Mouse (Mus musculus): Measurements from ENCODE around the gene Akt1. TPM values are rescaled to one million over a fixed set of nuclear protein-coding genes. Genes with fewer than 3 reads are reported as not detected.
A peak's percentile ranks its signal among the peaks of the same experiment; 100 is the strongest.

Akt1 gene
- polyA plus RNA-seq, 1 experiment from 2014 or later = 201 TPM

GRCm38 (mm10) chr12:112651778-112652439 is 22.8 kb downstream of the Akt1 start:
- H3K27ac ChIP-seq = no peak overlapping the region
- H3K9ac ChIP-seq = no peak overlapping the region
- H3K4me2 ChIP-seq (replicated peaks) = no peak overlapping the region
- no peaks in the 10 kb centered on the region for H3K9me3 ChIP-seq
- H3K4me3 ChIP-seq = no peak overlapping the region
- WGBS = 83% methylated on average over 5 of the region's 5 CpGs
- H3K27me3 ChIP-seq (replicated peaks) = no peaks in the 10 kb centered on the region
- H3K4me1 ChIP-seq = peaks cover 6% of the 10 kb centered on the region; the same call in 1 of the 2 replicates
- no peak for ATAC-seq (ENCODE audit: low FRiP score, low read depth)
- peaks cover 88% of the 10 kb centered on the region for H3K36me3 ChIP-seq

- Histone ChIP-seq H3K4me2 (replicated peaks) (no peak overlapping the region), H3K4me3 (no peak overlapping the region), H3K27me3 (replicated peaks) (no peaks in the 10 kb centered on the region), H3K9ac (no peak overlapping the region), H3K9me3 (no peaks in the 10 kb centered on the region), H3K4me1 (peaks cover 17% of the 10 kb centered on the region), H3K27ac (no peak overlapping the region), H3K36me3 (peaks cover 51% of the 10 kb centered on the region)
- no peak for ATAC-seq (ENCODE audit: low FRiP score, low read depth)
- 94% methylated on average over 5 of the region's 5 CpGs for WGBS
Measured at GRCm38 (mm10) chr12:112648081-112648480, 26.6 kb downstream of the Akt1 start.

- 56% methylated on average over 6 of the region's 6 CpGs for WGBS
- H3K27ac ChIP-seq = no peak overlapping the region
- 0 out of 2 replicates have a peak overlapping the region, but pooled peaks have one; percentile 76 for H3K9ac ChIP-seq
- no peaks in the 10 kb centered on the region for H3K9me3 ChIP-seq
- peaks cover 17% of the 10 kb centered on the region for H3K4me1 ChIP-seq
- H3K4me3 ChIP-seq = peak overlapping the region; percentile 63
- ATAC-seq (ENCODE audit: low FRiP score, low read depth) = no peak
- peaks cover 37% of the 10 kb centered on the region for H3K36me3 ChIP-seq
- H3K4me2 ChIP-seq (replicated peaks) = peak overlapping the region; percentile 92
- H3K27me3 ChIP-seq (replicated peaks) = no peaks in the 10 kb centered on the region
Measured at GRCm38 (mm10) chr12:112646139-112646538, 28.5 kb downstream of the Akt1 start.

GRCm38 (mm10) chr12:112644855-112645506 is 29.7 kb downstream of the Akt1 start:
- WGBS = under 1% methylated on average over 75 of the region's 75 CpGs

GRCm38 (mm10) chr12:112644180-112644854 is 30.4 kb downstream of the Akt1 start, which contains the start of gene Siva1:
TSS of gene Siva1 (plus strand) at chr12:112644679.
- 1% methylated on average over 46 of the region's 46 CpGs for WGBS
- no peaks in the 10 kb centered on the region for H3K27me3 ChIP-seq (replicated peaks)
- ATAC-seq (ENCODE audit: low FRiP score, low read depth) = peak; percentile 98
- H3K9ac ChIP-seq = peak within 1 kb of the TSS; percentile 76
- H3K27ac ChIP-seq = 0 out of 2 replicates have a peak within 1 kb of the TSS, but pooled peaks have one; percentile 17
- H3K9me3 ChIP-seq = no peaks in the 10 kb centered on the region
- peaks cover 17% of the 10 kb centered on the region for H3K4me1 ChIP-seq
- H3K4me2 ChIP-seq (replicated peaks) = peak within 1 kb of the TSS; percentile 92
- peaks cover 20% of the 10 kb centered on the region for H3K36me3 ChIP-seq
- H3K4me3 ChIP-seq = peak within 1 kb of the TSS; percentile 63

More at GRCm38 (mm10) chr12:112644855-112645506, 29.7 kb downstream of the Akt1 start:
- no peaks in the 10 kb centered on the region for H3K9me3 ChIP-seq
- H3K27me3 ChIP-seq (replicated peaks) = no peaks in the 10 kb centered on the region
- peak overlapping the region; percentile 63 for H3K4me3 ChIP-seq
- H3K27ac ChIP-seq = 0 out of 2 replicates have a peak overlapping the region, but pooled peaks have one; percentile 17
- ATAC-seq (ENCODE audit: low FRiP score, low read depth) = peak; percentile 63; the same call in 1 of the 2 replicates
- peak overlapping the region; percentile 92 for H3K4me2 ChIP-seq (replicated peaks)
- peak overlapping the region; percentile 76 for H3K9ac ChIP-seq
- H3K4me1 ChIP-seq = peaks cover 17% of the 10 kb centered on the region
- H3K36me3 ChIP-seq = peaks cover 26% of the 10 kb centered on the region

GRCm38 (mm10) chr12:112643126-112643525 is 31.6 kb downstream of the Akt1 start:
- H3K4me1 ChIP-seq = peaks cover 17% of the 10 kb centered on the region
- no peak overlapping the region for H3K9ac ChIP-seq
- H3K4me2 ChIP-seq (replicated peaks) = no peak overlapping the region
- 92% methylated on average over 6 of the region's 6 CpGs for WGBS
- H3K27me3 ChIP-seq (replicated peaks) = no peaks in the 10 kb centered on the region
- no peaks in the 10 kb centered on the region for H3K9me3 ChIP-seq
- H3K36me3 ChIP-seq = peaks cover 9% of the 10 kb centered on the region
- no peak overlapping the region for H3K27ac ChIP-seq
- ATAC-seq (ENCODE audit: low FRiP score, low read depth) = no peak
- no peak overlapping the region for H3K4me3 ChIP-seq

- 92% methylated on average over 10 of the region's 10 CpGs for WGBS
- Histone ChIP-seq H3K27me3 (replicated peaks) (no peaks in the 10 kb centered on the region), H3K9me3 (no peaks in the 10 kb centered on the region), H3K4me3 (no peak overlapping the region), H3K27ac (no peak overlapping the region), H3K4me1 (no peaks in the 10 kb centered on the region), H3K9ac (no peak overlapping the region), H3K36me3 (no peaks in the 10 kb centered on the region), H3K4me2 (replicated peaks) (no peak overlapping the region)
- ATAC-seq (ENCODE audit: low FRiP score, low read depth) = no peak
Measured at GRCm38 (mm10) chr12:112639526-112639925, 35.2 kb downstream of the Akt1 start.

GRCm38 (mm10) chr12:112633686-112634085 is 41.0 kb downstream of the Akt1 start:
- no peak overlapping the region for H3K9ac ChIP-seq
- no peak for ATAC-seq (ENCODE audit: low FRiP score, low read depth)
- no peaks in the 10 kb centered on the region for H3K27me3 ChIP-seq (replicated peaks)
- no peak overlapping the region for H3K4me3 ChIP-seq
- 72% methylated on average over 9 of the region's 9 CpGs for WGBS
- no peaks in the 10 kb centered on the region for H3K9me3 ChIP-seq
- no peaks in the 10 kb centered on the region for H3K36me3 ChIP-seq
- H3K27ac ChIP-seq = no peak overlapping the region
- H3K4me1 ChIP-seq = 0 out of 2 replicates have a peak, but pooled peaks cover 8% of the 10 kb centered on the region
- H3K4me2 ChIP-seq (replicated peaks) = no peak overlapping the region

- H3K4me3 ChIP-seq = no peak overlapping the region
- H3K9ac ChIP-seq = no peak overlapping the region
- no peaks in the 10 kb centered on the region for H3K36me3 ChIP-seq
- no peaks in the 10 kb centered on the region for H3K9me3 ChIP-seq
- no peak overlapping the region for H3K4me2 ChIP-seq (replicated peaks)
- no peaks in the 10 kb centered on the region for H3K27me3 ChIP-seq (replicated peaks)
- no peak for ATAC-seq (ENCODE audit: low FRiP score, low read depth)
- 0 out of 2 replicates have a peak, but pooled peaks cover 8% of the 10 kb centered on the region for H3K4me1 ChIP-seq
- no peak overlapping the region for H3K27ac ChIP-seq
- WGBS = 78% methylated on average over 5 of the region's 5 CpGs
Measured at GRCm38 (mm10) chr12:112632907-112633306, 41.8 kb downstream of the Akt1 start.

- Histone ChIP-seq H3K4me2 (replicated peaks) (no peak overlapping the region), H3K27ac (no peak overlapping the region), H3K4me1 (0 out of 2 replicates have a peak, but pooled peaks cover 8% of the 10 kb centered on the region), H3K9me3 (no peaks in the 10 kb centered on the region), H3K9ac (no peak overlapping the region), H3K27me3 (replicated peaks) (no peaks in the 10 kb centered on the region), H3K4me3 (no peak overlapping the region), H3K36me3 (no peaks in the 10 kb centered on the region)
- WGBS = 74% methylated on average over 11 of the region's 11 CpGs
- ATAC-seq (ENCODE audit: low FRiP score, low read depth) = no peak
Measured at GRCm38 (mm10) chr12:112632084-112632777, 42.5 kb downstream of the Akt1 start.

- no peak overlapping the region for H3K9ac ChIP-seq
- no peaks in the 10 kb centered on the region for H3K36me3 ChIP-seq
- H3K4me1 ChIP-seq = 0 out of 2 replicates have a peak, but pooled peaks cover 8% of the 10 kb centered on the region
- ATAC-seq (ENCODE audit: low FRiP score, low read depth) = no peak
- H3K4me3 ChIP-seq = no peak overlapping the region
- no peaks in the 10 kb centered on the region for H3K27me3 ChIP-seq (replicated peaks)
- WGBS = 59% methylated on average over 1 of the region's 1 CpGs
- no peak overlapping the region for H3K4me2 ChIP-seq (replicated peaks)
- no peak overlapping the region for H3K27ac ChIP-seq
- no peaks in the 10 kb centered on the region for H3K9me3 ChIP-seq
Measured at GRCm38 (mm10) chr12:112631472-112631871, 43.2 kb downstream of the Akt1 start.

Measured in neural tube, embryonic 12.5 days (tissue).